Mouse (Mus musculus): ENCODE results near the gene Entpd1. TPM values are rescaled to one million over a fixed set of nuclear protein-coding genes. Genes with fewer than 3 reads are reported as not detected.

The Entpd1 gene
- total RNA-seq, 2 experiments from 2014 or later = 20.2 to 25.9 TPM

- DNase-seq = no peak
- intact Hi-C loops (cut with DNase I; ENCODE audit: low total_unique reads) = loop anchor here (10.0 kb wide), 1 partner anchor 388 kb away; no protein-coding TSS in a partner anchor
These were observed 100.9 kb downstream of the Entpd1 start for GRCm38 (mm10) chr19:40712889-40713628.

- DNase-seq = no peak
- intact Hi-C loops (cut with DNase I; ENCODE audit: low total_unique reads) = loop anchor here (10.0 kb wide), 1 partner anchor 390 kb away; no protein-coding TSS in a partner anchor
These were observed 102.5 kb downstream of the Entpd1 start for GRCm38 (mm10) chr19:40714700-40715099.

GRCm38 (mm10) chr19:40716981-40717380, 104.8 kb downstream of the Entpd1 start:
- DNase-seq = no peak
- intact Hi-C loops (cut with DNase I; ENCODE audit: low total_unique reads) = loop anchor here (10.0 kb wide), 1 partner anchor 392 kb away; no protein-coding TSS in a partner anchor

- intact Hi-C loops (cut with DNase I; ENCODE audit: low total_unique reads) = loop anchor here (10.0 kb wide), 1 partner anchor 395 kb away; no protein-coding TSS in a partner anchor
- no peak for DNase-seq
These were observed 107.4 kb downstream of the Entpd1 start for GRCm38 (mm10) chr19:40719439-40720105.

- DNase-seq = no peak
- intact Hi-C loops (cut with DNase I; ENCODE audit: low total_unique reads) = no loop called here
These were observed 108.2 kb downstream of the Entpd1 start for GRCm38 (mm10) chr19:40720381-40720780.

GRCm38 (mm10) chr19:40722137-40723038, 110.2 kb downstream of the Entpd1 start:
- peak; percentile 35 for DNase-seq
- intact Hi-C loops (cut with DNase I; ENCODE audit: low total_unique reads) = loop anchor here (2.0 kb wide), 1 partner anchor 112 kb away; no protein-coding TSS in a partner anchor

GRCm38 (mm10) chr19:40723516-40723915, 111.3 kb downstream of the Entpd1 start:
- no peak for DNase-seq
- intact Hi-C loops (cut with DNase I; ENCODE audit: low total_unique reads) = loop anchor here (2.0 kb wide), 1 partner anchor 113 kb away; no protein-coding TSS in a partner anchor

GRCm38 (mm10) chr19:40726148-40726547, 114.0 kb downstream of the Entpd1 start:
- peak; percentile 51 for DNase-seq
- intact Hi-C loops (cut with DNase I; ENCODE audit: low total_unique reads) = no loop called here

GRCm38 (mm10) chr19:40726614-40727013, 114.4 kb downstream of the Entpd1 start:
- no peak for DNase-seq
- intact Hi-C loops (cut with DNase I; ENCODE audit: low total_unique reads) = no loop called here

GRCm38 (mm10) chr19:40728213-40728612, 116.0 kb downstream of the Entpd1 start:
- intact Hi-C loops (cut with DNase I; ENCODE audit: low total_unique reads) = no loop called here
- DNase-seq = no peak

GRCm38 (mm10) chr19:40728732-40729420, 116.7 kb downstream of the Entpd1 start:
- DNase-seq = peak; percentile 27
- intact Hi-C loops (cut with DNase I; ENCODE audit: low total_unique reads) = no loop called here

- intact Hi-C loops (cut with DNase I; ENCODE audit: low total_unique reads) = no loop called here
- no peak for DNase-seq
These were observed 121.2 kb downstream of the Entpd1 start for GRCm38 (mm10) chr19:40733409-40733808.

- no peak for DNase-seq
These were observed 121.7 kb downstream of the Entpd1 start for GRCm38 (mm10) chr19:40733849-40734248.

GRCm38 (mm10) chr19:40736680-40737512, 124.7 kb downstream of the Entpd1 start:
- intact Hi-C loops (cut with DNase I; ENCODE audit: low total_unique reads) = no loop called here

More at GRCm38 (mm10) chr19:40733849-40734248, 121.7 kb downstream of the Entpd1 start:
- intact Hi-C loops (cut with DNase I; ENCODE audit: low total_unique reads) = no loop called here

GRCm38 (mm10) chr19:40737613-40738012, 125.4 kb downstream of the Entpd1 start:
- intact Hi-C loops (cut with DNase I; ENCODE audit: low total_unique reads) = no loop called here
- no peak for DNase-seq

More at GRCm38 (mm10) chr19:40736680-40737512, 124.7 kb downstream of the Entpd1 start:
- DNase-seq = peak; percentile 81

GRCm38 (mm10) chr19:40738683-40739324, 126.6 kb downstream of the Entpd1 start:
- DNase-seq = no peak
- intact Hi-C loops (cut with DNase I; ENCODE audit: low total_unique reads) = no loop called here

GRCm38 (mm10) chr19:40746603-40747002, 134.4 kb downstream of the Entpd1 start:
- intact Hi-C loops (cut with DNase I; ENCODE audit: low total_unique reads) = no loop called here
- DNase-seq = no peak

- intact Hi-C loops (cut with DNase I; ENCODE audit: low total_unique reads) = no loop called here
- DNase-seq = no peak
These were observed 136.4 kb downstream of the Entpd1 start, which contains the start of gene Cc2d2b for GRCm38 (mm10) chr19:40748559-40748958. TSS of gene Cc2d2b (plus strand) at chr19:40748753.

Measured in gastrocnemius, postnatal 14 days (tissue).